Mouse (Mus musculus) lung, adult 2 months (tissue): Measurements from ENCODE around the gene Ppara.

ENCODE experiments used
- CTCF ChIP-seq: fragments of 200-500 bp; IDR thresholded peaks from 2 replicates; pipeline ENCODE4 v1.5.1; 2011; ENCODE audit warnings: mild to moderate bottlenecking, low read length, control low read depth; ENCODE audit not compliant: insufficient read depth
- POLR2A ChIP-seq: fragments of 200-500 bp; IDR thresholded peaks from 2 replicates; pipeline ENCODE4 v1.6.1; 2011; ENCODE audit warnings: low read depth, mild to moderate bottlenecking, control low read depth, low read length, borderline replicate concordance; ENCODE audit errors: extremely low read depth

- no peak for TF ChIP-seq CTCF
- no peak for TF ChIP-seq POLR2A
These were observed 49.6 kb downstream of the Ppara start for GRCm38 (mm10) chr15:85784341-85784740.
